Mouse (Mus musculus) brain, embryonic 14.5 days (tissue): Measurements from ENCODE around the gene Med12l.

Source experiments
- CTCF ChIP-seq: fragments of 200-500 bp; IDR thresholded peaks from 2 replicates; pipeline ENCODE4 v1.5.1; 2012; ENCODE audit warnings: inconsistent platforms, mild to moderate bottlenecking, moderate library complexity, borderline replicate concordance; ENCODE audit not compliant: insufficient read depth, insufficient read length; ENCODE audit errors: extremely low read depth
- POLR2A ChIP-seq: fragments of 200-500 bp; IDR thresholded peaks from 2 replicates; pipeline ENCODE4 v1.6.1; 2012; ENCODE audit warnings: mild to moderate bottlenecking, inconsistent platforms, borderline replicate concordance; ENCODE audit not compliant: poor library complexity, insufficient read depth, insufficient read length, severe bottlenecking; ENCODE audit errors: extremely low read depth

- TF ChIP-seq CTCF = no peak
- no peak for TF ChIP-seq POLR2A
These were observed 257.8 kb downstream of the Med12l start for GRCm38 (mm10) chr3:59263417-59263816.
